Mouse (Mus musculus): Measurements from ENCODE around the gene Fabp6.

Fabp6 gene

DNA sequence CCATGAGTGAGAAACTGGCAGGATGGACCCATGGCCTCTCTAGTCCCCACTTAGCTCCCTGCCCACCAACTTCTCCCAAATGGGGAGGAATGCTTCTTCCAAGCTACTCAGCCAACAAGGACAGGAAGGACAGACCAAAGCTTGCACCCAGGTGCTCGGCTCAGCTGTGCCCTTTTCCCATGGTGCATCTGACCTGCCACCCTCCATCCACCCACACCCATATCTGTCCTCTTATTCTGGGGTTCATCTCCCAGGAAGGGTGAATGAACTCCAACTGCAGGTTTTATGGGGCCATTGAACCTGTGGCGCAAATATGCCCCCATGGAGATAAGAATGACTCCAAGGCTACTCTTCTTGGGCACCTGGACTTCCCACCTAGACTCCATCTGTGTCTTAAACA, 2.9 kb upstream of the Fabp6 start:
- in situ Hi-C loops (cut with MboI; ENCODE audit: low sequenced_read_pairs) = no loop called here

DNA sequence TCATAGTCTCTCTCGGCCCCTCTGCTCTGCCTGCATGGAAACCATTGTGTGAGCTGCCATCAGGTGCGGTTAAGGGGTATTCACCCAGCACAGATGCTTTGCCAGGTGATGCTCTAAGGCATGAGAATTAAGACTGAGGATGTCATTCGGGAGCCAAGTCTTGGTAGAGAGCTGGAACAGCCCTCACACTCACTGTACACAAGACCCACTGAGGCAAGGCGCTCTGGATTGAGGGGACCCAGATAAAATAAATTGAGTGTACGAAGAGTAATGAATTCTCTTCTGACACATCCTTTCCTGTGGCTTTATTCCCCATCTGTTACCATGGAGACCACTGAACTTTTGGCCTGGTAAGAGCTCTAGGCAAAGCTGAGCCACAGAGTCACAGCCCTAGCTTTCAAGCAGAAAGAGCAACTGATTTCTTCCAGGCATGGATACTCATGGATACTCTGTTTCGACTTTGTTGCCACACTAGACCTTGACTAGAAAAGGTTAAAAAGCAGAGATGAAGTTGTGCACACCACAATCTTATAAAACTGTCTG, 11.7 kb downstream of the Fabp6 start:
- in situ Hi-C loops (cut with MboI; ENCODE audit: low sequenced_read_pairs) = no loop called here

DNA sequence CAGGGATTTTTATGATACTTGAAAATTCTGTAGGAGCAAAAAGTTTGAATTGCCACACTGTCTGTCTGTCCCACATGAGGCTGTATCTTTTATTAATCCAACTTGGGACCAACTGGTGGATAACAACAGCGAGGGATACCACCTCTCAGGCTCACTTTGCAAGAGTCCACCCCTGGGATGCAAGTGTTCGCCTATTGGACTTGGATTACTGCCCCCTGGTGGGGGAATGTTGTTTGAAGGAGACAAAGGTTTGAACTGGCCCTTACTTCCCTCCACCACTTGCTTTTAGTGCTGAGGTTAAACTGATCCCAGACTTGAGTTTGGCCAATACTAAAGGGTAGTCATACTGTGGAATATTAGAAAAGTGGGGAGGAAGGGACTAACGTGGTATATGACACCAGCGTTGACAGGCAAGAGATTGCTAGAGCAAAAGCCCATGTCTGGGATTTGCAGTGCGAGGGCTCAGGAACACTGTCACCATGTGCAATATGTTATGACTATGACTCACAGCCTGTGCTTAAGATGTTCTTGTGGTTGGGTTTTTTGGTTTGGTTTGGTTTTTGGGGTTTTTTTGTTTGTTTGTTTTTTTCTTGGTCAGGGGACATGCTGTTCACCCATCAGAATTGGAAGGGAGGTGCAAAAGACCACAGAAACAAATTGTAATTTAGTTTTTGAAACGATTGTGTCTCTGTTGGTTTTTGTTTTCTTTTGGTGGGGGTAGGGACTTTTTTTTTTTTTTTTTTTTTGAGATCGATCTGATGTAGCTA, 14.8 kb downstream of the Fabp6 start, which contains the start of gene 4933415A04Rik:
TSS of gene 4933415A04Rik (plus strand) at position 717 of the 767 bp plus-strand sequence.
- in situ Hi-C loops (cut with MboI; ENCODE audit: low sequenced_read_pairs) = no loop called here

DNA sequence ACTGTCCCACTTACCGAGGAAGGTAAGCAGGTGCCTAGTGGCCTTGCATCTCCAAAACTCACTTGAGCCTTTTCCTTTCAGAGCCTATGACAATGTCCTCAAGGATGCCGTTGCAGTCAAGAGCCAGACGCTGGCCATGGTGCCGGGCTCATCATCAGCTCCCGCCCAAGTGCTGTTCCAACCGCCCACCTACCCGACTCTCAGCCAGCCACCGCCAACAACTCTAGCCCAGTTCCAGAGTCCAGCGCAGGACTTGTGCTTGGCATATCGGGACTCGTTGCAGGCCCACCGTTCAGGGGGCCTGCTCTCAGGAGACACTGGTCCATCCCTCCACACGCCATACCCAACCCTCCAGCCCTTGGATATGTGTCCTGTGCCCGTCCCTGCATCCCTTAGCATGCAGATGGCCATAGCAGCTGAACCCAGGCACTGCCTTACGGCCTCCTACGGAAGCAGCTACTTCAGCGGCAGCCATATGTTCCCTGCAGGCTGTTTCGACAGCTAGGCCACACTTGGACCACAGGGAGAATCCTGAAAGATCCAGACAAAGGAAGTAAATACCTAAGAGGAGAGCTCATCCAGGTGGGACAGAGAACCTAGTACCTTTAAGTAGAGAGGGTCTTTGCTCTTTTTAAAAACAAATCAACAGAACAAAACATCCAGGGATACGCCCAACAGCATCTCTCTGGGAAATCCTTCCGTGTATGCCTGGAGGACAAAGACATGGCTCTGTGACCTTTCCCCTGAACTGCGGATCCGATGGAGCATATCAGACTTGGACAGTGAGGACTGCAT, 15.9 kb downstream of the Fabp6 start:
- in situ Hi-C loops (cut with MboI; ENCODE audit: low sequenced_read_pairs) = no loop called here

DNA sequence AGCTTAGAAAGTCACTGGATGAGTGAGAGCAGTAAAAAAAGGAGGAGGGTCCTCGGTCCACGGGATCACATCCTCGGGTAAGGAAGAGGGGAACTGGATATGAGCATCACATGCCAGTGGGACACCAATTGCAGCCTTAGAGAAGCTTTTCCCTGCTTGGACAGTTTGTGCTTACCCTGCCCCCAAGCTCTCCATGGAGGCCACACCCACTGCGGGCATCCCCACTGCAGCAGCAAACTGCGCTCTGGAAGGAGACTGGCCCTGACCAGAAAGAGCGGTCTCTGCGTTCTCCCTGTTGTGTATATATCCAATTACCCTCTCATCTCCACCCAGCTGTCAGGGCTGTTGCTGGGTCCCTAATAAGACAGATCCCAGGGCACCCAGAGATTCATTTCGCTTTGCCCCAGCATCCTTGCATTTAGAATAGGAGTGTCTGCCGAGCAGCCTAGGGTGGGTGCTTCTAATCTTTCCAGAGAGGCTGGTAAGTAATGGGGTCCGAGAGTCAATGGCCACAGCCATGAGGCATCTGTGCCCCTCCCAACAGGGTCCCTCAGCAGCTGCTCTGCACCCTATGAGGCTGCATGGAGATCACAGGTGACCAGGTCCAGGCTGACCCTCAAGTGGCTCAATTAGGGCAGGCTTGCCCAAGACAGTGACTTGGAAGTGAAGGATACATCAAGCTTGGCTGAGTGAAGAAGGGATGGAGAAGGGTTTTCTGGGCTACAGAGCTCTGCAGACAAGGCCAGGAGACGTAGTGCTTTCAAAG, 23.4 kb downstream of the Fabp6 start:
- in situ Hi-C loops (cut with MboI; ENCODE audit: low sequenced_read_pairs) = no loop called here

DNA sequence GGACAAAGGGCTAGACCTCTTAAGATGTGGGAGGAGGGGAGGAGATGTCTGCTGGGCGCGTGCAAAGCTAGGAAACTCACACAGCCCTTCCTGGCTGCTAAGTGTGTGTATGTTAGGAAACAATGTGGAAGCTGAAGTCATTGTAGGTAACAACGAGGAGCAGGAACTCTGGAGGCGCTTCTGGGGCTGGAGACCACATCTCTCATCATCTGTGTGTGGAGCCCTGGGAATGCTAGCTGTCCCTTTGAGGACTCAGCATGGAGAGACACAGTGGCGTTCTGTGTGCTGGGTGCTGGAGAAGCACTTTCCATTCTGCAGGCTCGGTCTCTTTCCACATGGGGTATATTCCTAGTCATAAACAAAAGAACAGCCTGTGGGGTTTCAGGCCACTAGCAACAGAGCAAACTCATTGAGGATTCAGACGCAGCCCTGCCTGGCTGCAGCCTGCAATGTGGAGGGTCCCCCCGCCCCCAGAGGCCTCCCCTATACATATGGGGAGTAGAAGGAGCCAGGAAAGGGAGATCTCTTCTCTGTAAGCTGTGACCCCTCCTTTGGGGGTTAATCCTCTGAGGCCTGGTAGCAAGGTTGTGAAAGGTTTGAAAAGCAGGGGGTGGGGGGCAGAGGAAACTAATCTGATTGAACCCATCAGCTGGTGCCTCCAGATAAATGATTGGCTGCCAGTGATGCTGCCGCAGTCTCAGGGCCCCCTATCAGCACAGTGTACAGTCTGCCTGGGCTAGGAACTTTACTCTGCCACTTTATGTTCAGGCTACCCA, 25.8 kb downstream of the Fabp6 start:
- in situ Hi-C loops (cut with MboI; ENCODE audit: low sequenced_read_pairs) = no loop called here

DNA sequence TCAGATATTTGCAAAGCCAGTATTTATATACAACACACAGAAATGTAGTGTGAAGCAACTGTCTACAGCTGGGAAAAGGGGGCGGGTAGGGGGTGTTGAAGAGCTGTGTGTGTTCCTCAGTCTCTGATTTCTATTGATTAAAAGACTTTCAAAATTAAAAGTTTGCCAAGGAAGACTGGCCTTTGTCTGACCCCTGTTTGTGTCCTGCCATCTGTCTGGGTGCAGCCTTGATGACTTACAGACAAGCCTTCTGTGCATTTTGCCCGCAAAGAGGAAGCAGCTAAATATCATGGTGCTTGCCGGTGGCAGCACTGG, 26.3 kb downstream of the Fabp6 start:
- in situ Hi-C loops (cut with MboI; ENCODE audit: low sequenced_read_pairs) = no loop called here

DNA sequence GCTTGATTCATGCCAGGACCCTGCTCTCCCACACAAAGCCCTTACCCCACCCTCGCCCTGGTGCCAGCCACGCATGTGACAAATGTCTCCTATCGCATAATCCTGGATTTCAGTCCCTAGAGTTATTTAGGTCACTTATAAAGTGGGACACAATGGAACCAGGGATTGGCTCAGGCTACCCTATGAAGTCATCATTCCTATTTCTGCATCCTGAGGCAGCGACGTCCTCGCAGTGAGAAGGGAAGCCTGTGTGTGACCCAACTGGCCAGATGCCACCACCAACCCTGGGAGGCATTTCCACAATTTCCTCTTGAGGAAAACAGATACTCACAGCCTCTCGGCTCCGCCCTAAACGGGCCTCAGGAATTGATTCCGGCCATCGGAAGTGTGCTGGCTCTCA, 31.7 kb downstream of the Fabp6 start:
- in situ Hi-C loops (cut with MboI; ENCODE audit: low sequenced_read_pairs) = no loop called here

DNA sequence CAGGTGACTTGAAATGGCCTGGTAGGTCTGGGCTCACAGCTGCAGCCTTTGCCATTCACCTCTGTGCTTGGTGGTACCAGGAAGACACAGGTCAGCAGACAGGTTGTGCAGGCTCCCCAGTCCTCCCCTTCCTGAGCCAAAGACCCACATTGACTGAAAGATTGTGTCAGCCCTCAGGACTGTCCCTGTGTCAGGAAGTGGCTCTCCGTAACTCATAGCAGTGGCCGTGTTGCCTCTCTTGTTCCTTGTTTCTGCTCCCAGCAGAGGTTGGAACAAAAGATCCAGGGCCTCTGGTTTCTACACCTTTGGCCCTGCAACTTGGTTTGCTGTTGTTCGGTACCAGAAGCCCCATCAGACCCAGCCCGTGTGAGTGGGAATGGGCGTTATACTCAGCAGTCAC, 32.2 kb downstream of the Fabp6 start:
- in situ Hi-C loops (cut with MboI; ENCODE audit: low sequenced_read_pairs) = no loop called here

DNA sequence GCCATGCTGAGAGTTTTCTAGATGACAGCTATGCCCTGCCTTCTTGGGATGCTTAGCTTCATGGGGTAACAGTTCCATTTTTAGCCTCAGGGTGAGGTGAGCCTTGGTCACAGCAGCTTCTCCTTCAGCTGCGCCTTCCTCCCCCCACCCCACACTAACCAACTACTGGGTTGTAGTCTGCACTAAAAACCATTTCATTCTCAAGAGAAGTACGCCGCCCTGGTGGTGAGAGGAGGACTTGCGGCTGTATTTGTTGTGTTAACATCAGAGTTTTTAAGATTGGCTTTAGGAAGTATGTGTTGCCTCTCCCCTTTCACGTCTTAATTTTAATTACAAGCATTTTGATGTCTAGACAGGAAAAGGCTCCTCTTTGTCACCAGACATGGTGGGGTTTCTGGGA, 33.1 kb downstream of the Fabp6 start:
- in situ Hi-C loops (cut with MboI; ENCODE audit: low sequenced_read_pairs) = no loop called here

DNA sequence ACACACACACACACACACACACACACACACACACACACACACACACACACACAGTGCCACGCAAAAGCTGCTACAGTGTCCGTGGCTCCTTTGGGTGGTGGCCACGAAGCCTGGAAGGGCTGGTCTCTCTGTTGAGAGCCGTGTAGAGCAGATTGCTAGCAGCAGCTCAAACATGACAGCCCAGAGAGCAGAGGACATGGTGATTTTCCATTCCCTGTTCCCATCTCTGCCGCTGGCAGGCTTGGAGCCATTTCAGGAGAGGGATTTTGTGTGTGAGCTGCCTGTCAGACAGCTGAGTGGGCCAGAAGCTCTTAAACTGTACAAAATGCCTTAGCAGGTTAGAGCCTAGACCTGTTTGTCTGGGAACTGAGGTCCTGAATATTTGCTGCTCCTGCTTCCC, 34.6 kb downstream of the Fabp6 start:
- in situ Hi-C loops (cut with MboI; ENCODE audit: low sequenced_read_pairs) = no loop called here

DNA sequence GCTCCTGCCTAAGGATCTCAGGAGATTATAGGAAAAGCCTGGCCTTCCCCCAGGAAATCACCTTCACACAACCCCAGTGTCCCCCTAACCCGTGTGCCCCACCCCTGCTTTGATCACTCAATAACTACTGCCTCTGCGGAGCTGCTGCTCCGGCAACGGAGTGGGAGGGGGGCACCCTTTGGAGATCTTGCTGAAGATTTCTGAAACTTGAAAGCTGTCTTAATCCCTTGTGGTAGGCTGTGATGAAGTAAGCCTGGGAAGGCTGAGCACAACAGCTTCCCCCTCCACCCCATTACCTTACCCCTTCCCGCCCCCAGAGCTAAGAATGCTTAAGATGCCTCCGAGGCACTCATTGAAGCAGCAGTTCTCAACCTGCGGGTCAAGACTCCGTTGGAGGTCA, 35.5 kb downstream of the Fabp6 start:
- in situ Hi-C loops (cut with MboI; ENCODE audit: low sequenced_read_pairs) = no loop called here

DNA sequence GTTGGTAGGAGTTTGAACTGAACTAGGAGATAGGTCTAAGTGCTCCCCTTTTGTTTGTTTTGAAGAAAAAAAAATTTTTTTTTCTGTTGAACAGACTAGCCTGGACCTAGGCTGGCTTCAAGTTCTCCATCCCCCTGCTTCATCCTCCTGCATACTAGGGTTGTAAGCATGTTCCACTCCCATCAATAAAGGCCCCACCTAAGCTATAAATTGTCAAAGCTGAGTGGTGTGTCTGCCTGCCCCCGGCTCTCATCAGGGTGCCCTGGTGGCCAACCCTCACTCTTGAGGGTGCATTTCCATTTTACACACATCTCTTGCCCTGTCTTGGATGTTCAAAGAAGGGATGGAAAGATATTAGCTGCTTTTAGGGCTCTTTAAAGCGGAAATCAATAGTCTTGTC, 35.9 kb downstream of the Fabp6 start:
- in situ Hi-C loops (cut with MboI; ENCODE audit: low sequenced_read_pairs) = no loop called here

DNA sequence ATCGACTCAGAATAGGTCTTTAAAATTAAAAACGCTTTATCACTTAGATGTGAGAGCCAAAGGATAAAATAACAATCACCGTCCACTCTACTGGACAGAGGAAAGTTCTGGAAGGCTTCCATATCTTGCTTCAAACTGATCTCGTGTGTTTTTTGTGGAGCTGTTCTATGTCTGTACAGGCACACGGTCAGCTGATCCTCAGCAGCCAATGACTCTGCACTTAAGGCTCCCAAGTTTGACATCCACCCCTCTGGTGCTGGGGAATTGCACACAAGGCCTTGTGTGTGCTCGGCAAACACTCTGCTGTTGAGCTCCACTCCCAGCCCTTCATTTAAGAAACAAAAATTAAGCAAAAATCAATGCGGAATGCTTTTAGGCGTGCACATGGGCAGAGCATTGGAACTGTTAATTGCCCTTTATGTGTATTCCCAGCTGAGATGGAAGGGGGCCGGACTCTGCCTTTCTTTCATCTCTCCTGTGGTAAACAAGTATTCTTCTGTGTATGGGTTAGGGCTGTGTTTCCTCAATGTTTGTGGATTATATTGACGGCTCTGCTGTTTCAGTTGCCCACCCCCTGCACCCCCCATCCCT, 37.6 kb downstream of the Fabp6 start:
- in situ Hi-C loops (cut with MboI; ENCODE audit: low sequenced_read_pairs) = no loop called here

DNA sequence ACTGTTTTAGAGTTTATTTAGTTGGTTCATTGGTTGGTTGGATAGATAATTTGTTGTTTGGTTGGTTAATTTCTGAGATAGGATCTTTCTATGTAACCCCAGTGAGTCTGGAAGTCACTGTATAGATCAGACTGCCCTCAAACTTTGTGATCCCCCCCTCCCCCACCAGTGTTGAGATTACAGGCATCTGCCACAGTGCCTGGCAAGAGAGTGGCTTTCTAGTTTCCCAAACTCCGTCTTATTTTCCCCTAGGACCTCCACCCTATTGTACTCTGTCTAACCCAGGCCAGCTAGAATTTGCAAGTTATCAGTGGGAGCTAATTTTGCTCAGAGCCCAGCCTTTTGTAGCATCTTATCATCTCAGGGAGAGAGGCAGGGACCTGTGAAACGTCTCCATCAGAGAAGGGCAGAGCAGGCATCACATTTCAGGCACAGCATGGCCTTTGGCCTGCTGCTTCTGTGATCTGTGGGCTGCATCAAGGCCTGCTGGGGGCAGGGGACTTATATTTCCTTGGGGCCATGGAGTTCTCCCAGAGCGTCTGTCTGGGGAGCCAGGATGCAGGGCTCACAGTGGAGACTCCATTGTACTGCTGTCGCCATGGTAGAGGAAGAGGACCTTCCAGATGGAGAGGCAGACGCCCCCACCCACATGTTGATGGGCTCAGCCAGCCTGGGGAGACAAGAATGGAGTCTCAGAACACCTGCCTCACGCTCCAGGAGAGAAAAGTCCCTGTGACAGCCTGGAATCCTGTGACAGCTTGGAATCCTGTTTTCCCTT, 41.6 kb downstream of the Fabp6 start:
- in situ Hi-C loops (cut with MboI; ENCODE audit: low sequenced_read_pairs) = no loop called here

DNA sequence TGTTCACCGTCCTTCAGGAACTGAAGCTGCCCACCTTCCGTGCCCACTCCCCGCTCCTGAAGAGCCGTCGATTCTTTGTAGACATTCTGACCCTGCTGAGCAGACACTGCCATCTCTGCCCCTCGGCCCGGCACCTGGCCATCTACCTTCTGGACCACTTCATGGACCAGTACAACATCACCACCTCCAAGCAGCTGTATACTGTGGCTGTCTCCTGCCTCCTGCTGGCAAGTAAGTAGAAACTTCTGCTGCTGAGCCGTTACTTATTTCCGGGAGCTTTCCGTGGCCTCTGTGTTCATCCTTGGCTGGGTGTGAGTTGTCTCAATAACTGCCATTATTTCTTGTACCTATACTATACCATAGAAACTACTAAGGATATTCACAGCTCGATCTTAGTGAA, 44.8 kb downstream of the Fabp6 start:
- in situ Hi-C loops (cut with MboI; ENCODE audit: low sequenced_read_pairs) = no loop called here

DNA sequence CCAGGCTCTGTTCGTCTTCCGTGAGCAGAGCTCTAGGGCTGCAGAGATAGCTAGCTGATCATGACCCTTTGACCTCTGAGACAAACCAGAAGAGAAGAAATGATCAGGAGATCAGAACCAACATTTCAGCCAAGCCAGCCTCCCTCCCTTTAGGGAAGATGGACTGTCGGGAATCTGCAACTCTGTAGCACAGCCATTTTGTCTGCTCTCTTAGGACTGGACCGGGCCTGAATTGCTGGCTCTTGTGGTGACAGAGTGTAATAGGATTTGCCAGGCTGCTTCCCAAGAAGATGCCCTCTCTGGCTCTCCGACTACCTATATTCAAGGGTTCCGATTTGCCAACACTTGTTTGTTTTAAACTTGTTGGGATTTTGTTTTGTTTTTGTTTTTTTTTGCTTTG, 48.7 kb downstream of the Fabp6 start:
- in situ Hi-C loops (cut with MboI; ENCODE audit: low sequenced_read_pairs) = no loop called here

DNA sequence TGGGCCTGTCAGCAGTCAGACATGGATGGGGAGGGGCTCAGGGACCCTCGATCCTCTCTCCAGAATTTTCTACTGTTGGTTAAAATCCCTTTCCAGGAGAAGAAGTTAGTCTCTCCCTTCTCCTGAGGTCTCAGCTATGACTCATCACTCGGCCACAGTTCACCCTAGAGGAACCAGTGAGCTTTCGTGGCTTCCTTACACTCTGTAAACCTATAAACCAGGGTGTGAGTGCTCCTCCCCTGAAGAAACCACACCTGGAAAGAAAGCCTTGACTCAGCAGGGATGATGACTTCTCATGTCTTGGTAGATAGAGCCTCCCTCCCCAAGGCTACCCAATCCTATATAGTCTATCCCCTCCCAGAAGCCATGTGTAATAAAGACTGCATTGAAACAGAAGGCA, 49.6 kb downstream of the Fabp6 start:
- in situ Hi-C loops (cut with MboI; ENCODE audit: low sequenced_read_pairs) = no loop called here

DNA sequence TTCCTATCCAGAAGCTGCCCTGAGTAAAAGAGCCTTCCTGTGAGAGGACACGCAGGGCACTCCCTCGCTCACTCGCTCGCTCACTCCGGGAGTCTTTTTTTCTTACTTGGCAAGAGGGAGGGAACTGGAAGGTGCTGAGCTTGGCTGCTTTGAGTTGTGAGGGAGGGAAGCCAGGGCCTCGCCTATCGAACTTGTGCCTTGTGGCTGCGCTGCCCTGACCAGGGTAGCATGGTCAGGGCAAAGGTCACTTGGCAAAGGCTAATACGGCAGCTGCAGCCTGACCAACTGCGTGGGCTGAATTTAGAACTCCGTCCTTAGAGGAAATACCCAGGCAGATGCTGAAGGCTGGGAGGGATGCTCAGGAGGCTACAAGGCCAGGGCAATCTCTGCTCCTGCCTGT, 51.6 kb downstream of the Fabp6 start:
- in situ Hi-C loops (cut with MboI; ENCODE audit: low sequenced_read_pairs) = no loop called here
